ENCODE assay signal across 12 mouse cellular contexts in genomic region chr15:86224972-86225551, GRCm38 (mm10). TPM values are rescaled to one million over a fixed set of nuclear protein-coding genes. Genes with fewer than 3 reads are reported as not detected.
A peak's percentile ranks its signal among the peaks of the same experiment; 100 is the strongest.
DNase-seq lines count a peak whose midpoint lies in the region; ATAC-seq and TF ChIP-seq lines count a peak whose summit lies in the region.
"Had no signal": no experiment of that assay in that cellular context is flagged by ENCODE, and none has a peak within 500 bp of the region (broad histone marks: within the 10 kb centered on the region; RNA-seq: fewer than 3 reads in every experiment).

No protein-coding gene starts in this region.

- TF ChIP-seq POLR2A in MEL (IDR thresholded peaks at IDR 0.05; ENCODE audit: control insufficient read depth in 1 of 2, insufficient read depth in 1 of 2, low read depth in 1 of 2, low read length in 2 of 2, poor library complexity in 1 of 2): no peak

- no peaks in the 10 kb centered on the region for H3K27me3 ChIP-seq in MEL (ENCODE audit: control insufficient read depth in 1 of 2, insufficient read depth in 2 of 2, low read length in 2 of 2)
- no peaks in the 10 kb centered on the region for H3K27me3 ChIP-seq in liver, postnatal 0 days (ENCODE audit: insufficient read depth, low read length)

- peaks cover 4 to 9% of the 10 kb centered on the region in 2 experiments for H3K4me1 ChIP-seq in MEL (ENCODE audit: control insufficient read depth in 1 of 2, insufficient read depth in 2 of 2, low read length in 2 of 2)
- H3K4me1 ChIP-seq in liver, postnatal 0 days (ENCODE audit: insufficient read depth): 0 out of 2 replicates have a peak, but pooled peaks cover 2% of the 10 kb centered on the region

- no peaks in the 10 kb centered on the region; a peak in 1 of 4 replicates for H3K36me3 ChIP-seq in MEL (ENCODE audit: control insufficient read depth in 1 of 2, insufficient read depth in 2 of 2, low read length in 2 of 2)
- no peaks in the 10 kb centered on the region for H3K36me3 ChIP-seq in liver, postnatal 0 days (replicated peaks; ENCODE audit: insufficient read depth, low read length)

- H3K9me3 ChIP-seq in MEL (replicated peaks; ENCODE audit: insufficient read depth, low read length): no peaks in the 10 kb centered on the region
- H3K9me3 ChIP-seq in liver, postnatal 0 days (ENCODE audit: low read length): no peaks in the 10 kb centered on the region

- peak; percentile 42 to 69; a peak in 3 of 4 replicates for TF ChIP-seq EP300 in MEL (IDR thresholded peaks at IDR 0.05; ENCODE audit: low read depth in 1 of 2, low read length in 2 of 2)
- TF ChIP-seq EP300 in liver, postnatal 0 days (IDR thresholded peaks at IDR 0.05; ENCODE audit: low read depth): no peak

- no peak overlapping the region for H3K4me3 ChIP-seq in layer of hippocampus, adult 2 months
- H3K4me3 ChIP-seq in MEL (ENCODE audit: control insufficient read depth in 1 of 2, insufficient read depth in 1 of 2, low read depth in 2 of 2, low read length in 2 of 2): no peak overlapping the region
- H3K4me3 ChIP-seq in liver, postnatal 0 days (ENCODE audit: low read depth, low read length): no peak overlapping the region

- DNase-seq in layer of hippocampus, adult 2 months (ENCODE audit: low spot score in 2 of 2): no peak
- no peak for DNase-seq in layer of hippocampus, adult 8-10 months (ENCODE audit: low spot score in 2 of 2)
- DNase-seq in 416B (ENCODE audit: low read depth): peak; percentile 46
- DNase-seq in MEL (ENCODE audit: low read depth, low spot score): peak; percentile 90
- no peak for DNase-seq in liver, postnatal 0 days
- DNase-seq in adrenal gland, postnatal 10 days: no peak
- no peak for DNase-seq in embryo, embryonic 10.5 days (ENCODE audit: low spot score)
- DNase-seq in adrenal gland, postnatal 14 days: no peak
- DNase-seq: gastrocnemius, postnatal 14 days; kidney, postnatal 14 days; lung, embryonic 14.5 days had no signal

- no peaks in the 10 kb centered on the region for H3K79me2 ChIP-seq in MEL (ENCODE audit: control insufficient read depth, insufficient read depth, low read length, poor library complexity)

- no peak overlapping the region for H3K4me2 ChIP-seq in liver, postnatal 0 days (ENCODE audit: low read depth, low read length)
- H3K4me2 ChIP-seq: hindbrain, embryonic 14.5 days; lung, embryonic 14.5 days had no signal

- 50% methylated on average over 7 of the region's 7 CpGs for WGBS in liver, postnatal 0 days (ENCODE audit: insufficient replicate concordance)

- peak overlapping the region; percentile 69 for H3K27ac ChIP-seq in layer of hippocampus, adult 2 months
- H3K27ac ChIP-seq in MEL (ENCODE audit: control insufficient read depth, low read depth, low read length): peak overlapping the region; percentile 54
- H3K27ac ChIP-seq in liver, postnatal 0 days (ENCODE audit: low read depth): peak overlapping the region; percentile 40; the same call in 1 of the 2 replicates
- H3K27ac ChIP-seq: hindbrain, embryonic 14.5 days had no signal

- no peak for TF ChIP-seq RAD21 in MEL (IDR thresholded peaks at IDR 0.05; ENCODE audit: low read depth, low read length)

- no peak for TF ChIP-seq CTCF in layer of hippocampus, adult 2 months (conservative IDR thresholded peaks at IDR 0.05)
- no peak for TF ChIP-seq CTCF in MEL (IDR thresholded peaks at IDR 0.05 in 2 of 3, conservative IDR thresholded peaks at IDR 0.05 in 1 of 3; ENCODE audit: control insufficient read depth in 1 of 3, insufficient read depth in 1 of 3, low read depth in 2 of 3, low read length in 3 of 3, poor library complexity in 1 of 3, severe bottlenecking in 1 of 3)
- TF ChIP-seq CTCF in liver, postnatal 0 days (IDR thresholded peaks at IDR 0.05; ENCODE audit: low read depth): no peak

- ATAC-seq in liver, postnatal 0 days: peak; percentile 68

- no peak overlapping the region for H3K9ac ChIP-seq in MEL (ENCODE audit: control insufficient read depth, low read depth, low read length, poor library complexity, severe bottlenecking)
- H3K9ac ChIP-seq in liver, postnatal 0 days (replicated peaks): no peak overlapping the region
- H3K9ac ChIP-seq: hindbrain, embryonic 14.5 days; lung, embryonic 14.5 days had no signal

TF ChIP-seq in MEL, 35 proteins besides CTCF, POLR2A, EP300 and RAD21:
- TF ChIP-seq HCFC1 (IDR thresholded peaks at IDR 0.05; ENCODE audit: low read depth, low read length): no peak
- TF ChIP-seq TCF12 (IDR thresholded peaks at IDR 0.05; ENCODE audit: low read depth, low read length): 0 out of 2 replicates have a peak, but pooled peaks have one; percentile 13
- peak; percentile 57; the same call in 1 of the 2 replicates for TF ChIP-seq SIN3A (IDR thresholded peaks at IDR 0.05; ENCODE audit: low read length)
- no peak for TF ChIP-seq NRF1 (IDR thresholded peaks at IDR 0.05; ENCODE audit: insufficient read depth, low read depth, low read length, poor library complexity, severe bottlenecking)
- TF ChIP-seq POLR2AphosphoS5 (IDR thresholded peaks at IDR 0.05; ENCODE audit: borderline replicate concordance, low read depth, low read length): no peak
- TF ChIP-seq ZNF384 (IDR thresholded peaks at IDR 0.05; ENCODE audit: low read depth, low read length): no peak
- TF ChIP-seq ELF1 (IDR thresholded peaks at IDR 0.05; ENCODE audit: low read depth, low read length): no peak
- no peak for TF ChIP-seq POLR2AphosphoS2 (IDR thresholded peaks at IDR 0.05; ENCODE audit: low read length)
- no peak for TF ChIP-seq MYB (IDR thresholded peaks at IDR 0.05; ENCODE audit: low read depth, low read length)
- TF ChIP-seq NELFE (IDR thresholded peaks at IDR 0.05; ENCODE audit: low read depth, low read length): no peak; the same call in 1 of the 2 replicates
- TF ChIP-seq TBP (IDR thresholded peaks at IDR 0.05; ENCODE audit: low read depth, low read length): peak; percentile 71
- TF ChIP-seq MAZ (IDR thresholded peaks at IDR 0.05; ENCODE audit: low read depth, low read length): no peak
- no peak for TF ChIP-seq ZMIZ1 (IDR thresholded peaks at IDR 0.05; ENCODE audit: low read depth, low read length)
- TF ChIP-seq JUND (IDR thresholded peaks at IDR 0.05; ENCODE audit: low read depth, low read length): no peak
- TF ChIP-seq MYC (IDR thresholded peaks at IDR 0.05; ENCODE audit: low read depth, low read length): peak; percentile 44; the same call in 1 of the 2 replicates
- TF ChIP-seq MEF2A (IDR thresholded peaks at IDR 0.05; ENCODE audit: extremely low read depth, insufficient replicate concordance, low read depth, low read length, poor library complexity, severe bottlenecking): no peak
- TF ChIP-seq KAT2A (conservative IDR thresholded peaks at IDR 0.05; ENCODE audit: low read depth, low read length): no peak
- TF ChIP-seq SMC3 (IDR thresholded peaks at IDR 0.05; ENCODE audit: low read depth, low read length): no peak
- no peak for TF ChIP-seq RCOR1 (IDR thresholded peaks at IDR 0.05; ENCODE audit: low read depth, low read length)
- TF ChIP-seq BHLHE40 (IDR thresholded peaks at IDR 0.05; ENCODE audit: borderline replicate concordance, low read depth, low read length): no peak
- TF ChIP-seq E2F4 (IDR thresholded peaks at IDR 0.05; ENCODE audit: borderline replicate concordance, low read depth, low read length): no peak
- TF ChIP-seq ETS1 (IDR thresholded peaks at IDR 0.05; ENCODE audit: low read depth, low read length): no peak; the same call in 1 of the 2 replicates
- TF ChIP-seq USF2 (IDR thresholded peaks at IDR 0.05; ENCODE audit: borderline replicate concordance in 1 of 2, insufficient read depth in 1 of 2, low read depth in 1 of 2, low read length in 2 of 2): no peak
- TF ChIP-seq MAFK (IDR thresholded peaks at IDR 0.05; ENCODE audit: borderline replicate concordance, low read depth, low read length): no peak
- TF ChIP-seq MXI1 (IDR thresholded peaks at IDR 0.05; ENCODE audit: low read depth, low read length): peak; percentile 63; the same call in 1 of the 2 replicates
- no peak for TF ChIP-seq CHD2 (IDR thresholded peaks at IDR 0.05; ENCODE audit: low read length)
- no peak for TF ChIP-seq GABPA (IDR thresholded peaks at IDR 0.05; ENCODE audit: low read depth, low read length)
- peak; percentile 50; the same call in 1 of the 2 replicates for TF ChIP-seq USF1 (IDR thresholded peaks at IDR 0.05; ENCODE audit: low read depth, low read length)
- no peak for TF ChIP-seq ZC3H11A (IDR thresholded peaks at IDR 0.05; ENCODE audit: low read depth, low read length)
- no peak for TF ChIP-seq ZKSCAN1 (IDR thresholded peaks at IDR 0.05; ENCODE audit: low read depth, low read length)
- TF ChIP-seq GATA1 (IDR thresholded peaks at IDR 0.05; ENCODE audit: low read depth, low read length): peak; percentile 65
- no peak for TF ChIP-seq MAX (IDR thresholded peaks at IDR 0.05; ENCODE audit: low read length)
- TF ChIP-seq TAL1 (IDR thresholded peaks at IDR 0.05; ENCODE audit: low read length): peak; percentile 47
- no peak for TF ChIP-seq CHD1 (IDR thresholded peaks at IDR 0.05; ENCODE audit: low read depth, low read length)
- TF ChIP-seq UBTF (IDR thresholded peaks at IDR 0.05; ENCODE audit: borderline replicate concordance, insufficient read depth, low read depth, low read length): no peak

RNA-seq across cellular contexts. Expression of gene Tbc1d22a, which starts 10.8 kb away (rescaled TPM):
- 10 to 100 TPM; 33.2 to 34.7 TPM for total RNA-seq in layer of hippocampus, adult 2 months (2021)
- 10 to 100 TPM; 28.8 to 37.3 (median 34.8) TPM for total RNA-seq in layer of hippocampus, adult 8-10 months (2022)
- 15.1 and 15.9 TPM in 2 replicates for total RNA-seq in MEL (2012; rRNA removed)
- 10 to 100 TPM in 1 of 2 experiments, not detected in 1; 21.1 TPM for polyA plus RNA-seq in MEL (2012; ENCODE audit: insufficient read depth in 1 of 2, insufficient read length in 2 of 2, low read depth in 1 of 2, low replicate concordance in 2 of 2, missing spikeins in 1 of 2)
- 6.0 and 6.4 TPM in 2 replicates for polyA plus RNA-seq in liver, postnatal 0 days (2015; fragmentation: Nextera tagmentation; extraction: Ambion mirVana)
- 10 to 100 TPM; 26.2 to 31.6 TPM for total RNA-seq in adrenal gland, postnatal 10 days (2021)
- total RNA-seq in adrenal gland, postnatal 14 days (2021): 26.8 and 32.0 TPM in 2 replicates

RNA-seq across cellular contexts. Expression of gene Cerk, which starts 39.1 kb away (rescaled TPM):
- total RNA-seq in layer of hippocampus, adult 2 months (2021): 10 to 100 TPM; 41.6 to 43.0 TPM
- total RNA-seq in layer of hippocampus, adult 8-10 months (2022): 10 to 100 TPM; 51.0 to 55.5 (median 52.0) TPM
- total RNA-seq in MEL (2012; rRNA removed): 3.8 and 4.1 TPM in 2 replicates
- 1 to 10 TPM in 1 of 2 experiments, not detected in 1; 9.5 TPM for polyA plus RNA-seq in MEL (2012; ENCODE audit: insufficient read depth in 1 of 2, insufficient read length in 2 of 2, low read depth in 1 of 2, low replicate concordance in 2 of 2, missing spikeins in 1 of 2)
- 5.5 and 6.1 TPM in 2 replicates for polyA plus RNA-seq in liver, postnatal 0 days (2015; fragmentation: Nextera tagmentation; extraction: Ambion mirVana)
- total RNA-seq in adrenal gland, postnatal 10 days (2021): 10 to 100 TPM; 21.1 to 26.4 TPM
- 31.5 and 33.0 TPM in 2 replicates for total RNA-seq in adrenal gland, postnatal 14 days (2021)

Comparison
In these comparisons a context has a peak if more than half of its experiments do, and no peak if none do; other contexts are left out.
1. DNase-seq: peak in 416B (single experiment) and MEL (single experiment); none in layer of hippocampus, adult 2 months (0 of 2), layer of hippocampus, adult 8-10 months (0 of 2), liver, postnatal 0 days (single experiment), adrenal gland, postnatal 10 days (single experiment), embryo, embryonic 10.5 days (single experiment) and adrenal gland, postnatal 14 days (single experiment).
2. Peak in every context shown above with its lines, with median percentiles within 50 percentile points of each other: H3K27ac ChIP-seq.